Mouse (Mus musculus): ENCODE measurements around the gene Necab3. TPM values are rescaled to one million over a fixed set of nuclear protein-coding genes. Genes with fewer than 3 reads are reported as not detected.

The Necab3 gene
- total and polyA plus RNA-seq, 3 experiments, result 6.8 to 13.0 (median 11.6) TPM

DNA sequence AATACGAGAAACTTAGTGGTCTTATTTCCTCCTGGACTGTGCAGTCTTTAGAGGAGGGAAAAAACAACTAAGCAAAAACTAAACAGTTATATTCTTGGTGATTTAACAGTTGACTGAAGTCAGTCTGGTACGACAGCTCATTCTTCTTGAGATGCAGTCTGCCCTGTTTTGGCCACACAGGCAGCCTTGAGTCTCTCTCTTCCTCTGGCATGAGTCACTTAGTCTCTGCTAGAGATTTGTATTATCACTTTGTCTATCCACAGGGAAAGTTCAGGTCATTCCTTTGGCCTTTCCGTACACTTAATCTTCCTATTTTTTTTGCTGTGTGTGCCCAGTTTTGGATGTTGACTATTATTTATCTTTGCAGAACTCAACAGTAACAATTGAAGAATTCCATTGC is 48.5 kb downstream of the Necab3 start:
- Histone ChIP-seq H3K4me1 (ENCODE audit: insufficient read depth, low read depth, low read length) (peaks cover 17% of the 10 kb centered on the region), H3K4me3 (ENCODE audit: low read depth, low read length) (no peak overlapping the region), H3K27me3 (ENCODE audit: insufficient read depth, low read length) (no peaks in the 10 kb centered on the region), H3K9me3 (replicated peaks) (no peaks in the 10 kb centered on the region), H3K36me3 (replicated peaks) (peaks cover 66% of the 10 kb centered on the region)
- TF ChIP-seq GATA2 (IDR thresholded peaks at IDR 0.05; ENCODE audit: borderline replicate concordance, low read depth, low read length), result no peak
- no peak for TF ChIP-seq CTCF (IDR thresholded peaks at IDR 0.05; ENCODE audit: low read depth, low read length)
- no peak for TF ChIP-seq TAL1 (conservative IDR thresholded peaks at IDR 0.05; ENCODE audit: low read depth, low read length)
- DNase-seq (ENCODE audit: low spot score) (no peak), ATAC-seq (ENCODE audit: extremely low read depth, insufficient number of reproducible peaks, low FRiP score, poor library complexity, severe bottlenecking) (no peak)

- no peak overlapping the region for H3K4me3 ChIP-seq (ENCODE audit: low read depth, low read length)
- ATAC-seq (ENCODE audit: extremely low read depth, insufficient number of reproducible peaks, low FRiP score, poor library complexity, severe bottlenecking), result no peak
- DNase-seq (ENCODE audit: low spot score), result no peak
- H3K9me3 ChIP-seq (replicated peaks), result no peaks in the 10 kb centered on the region
- H3K4me1 ChIP-seq (ENCODE audit: insufficient read depth, low read depth, low read length), result peaks cover 17% of the 10 kb centered on the region
- no peaks in the 10 kb centered on the region for H3K27me3 ChIP-seq (ENCODE audit: insufficient read depth, low read length)
- TF ChIP-seq GATA1 (IDR thresholded peaks at IDR 0.05; ENCODE audit: borderline replicate concordance, low read length), result no peak
- TF ChIP-seq CTCF (IDR thresholded peaks at IDR 0.05; ENCODE audit: low read depth, low read length), result no peak
- no peak for TF ChIP-seq TAL1 (conservative IDR thresholded peaks at IDR 0.05; ENCODE audit: low read depth, low read length)
- TF ChIP-seq GATA2 (IDR thresholded peaks at IDR 0.05; ENCODE audit: borderline replicate concordance, low read depth, low read length), result no peak
- no peak for TF ChIP-seq POLR2AphosphoS5 (IDR thresholded peaks at IDR 0.05; ENCODE audit: insufficient replicate concordance, low read depth, low read length)
- H3K36me3 ChIP-seq (replicated peaks), result peaks cover 77% of the 10 kb centered on the region
Observed at GRCm38 (mm10) chr2:154508450-154508849, 50.2 kb downstream of the Necab3 start.

DNA sequence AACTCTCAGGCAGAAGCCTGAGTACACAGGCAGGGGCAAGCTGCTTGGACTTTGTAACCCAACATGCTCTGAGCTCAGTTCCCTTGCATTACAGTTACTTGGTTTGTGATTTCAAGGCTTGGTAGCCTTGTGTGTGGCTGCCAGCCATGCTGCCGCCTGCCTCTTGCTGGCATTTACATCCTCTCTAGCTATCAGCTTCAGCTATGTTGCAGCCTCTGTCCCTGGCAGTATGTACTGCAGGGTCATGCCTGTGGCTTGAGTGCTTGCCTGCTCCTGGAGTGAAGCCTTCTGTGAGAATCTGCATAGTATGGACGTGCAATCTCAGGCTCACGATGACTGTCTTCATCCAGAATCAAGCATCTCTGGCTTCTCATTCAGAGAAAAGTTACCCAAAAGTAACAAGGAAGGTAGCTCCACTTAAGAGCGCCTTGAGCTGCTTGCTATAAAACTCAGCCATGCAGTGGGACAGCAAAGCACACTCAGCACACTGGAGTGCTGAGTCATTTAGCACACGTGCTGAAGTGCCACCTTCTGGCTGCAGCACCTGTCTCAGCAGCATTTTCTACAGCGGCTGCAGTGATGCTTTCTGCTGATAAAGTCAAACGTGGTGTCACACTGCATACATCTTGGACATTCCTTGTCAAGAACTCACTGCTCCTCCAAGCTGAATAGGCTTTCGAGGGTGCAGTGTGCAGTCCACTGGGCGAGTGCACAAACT is 51.0 kb downstream of the Necab3 start:
- TF ChIP-seq TAL1 (conservative IDR thresholded peaks at IDR 0.05; ENCODE audit: low read depth, low read length), result 0 out of 2 replicates have a peak, but pooled peaks have one; percentile 28
- TF ChIP-seq GATA1 (IDR thresholded peaks at IDR 0.05; ENCODE audit: borderline replicate concordance, low read length), result no peak
- TF ChIP-seq GATA2 (IDR thresholded peaks at IDR 0.05; ENCODE audit: borderline replicate concordance, low read depth, low read length), result no peak
- TF ChIP-seq CTCF (IDR thresholded peaks at IDR 0.05; ENCODE audit: low read depth, low read length), result no peak
- Histone ChIP-seq H3K27me3 (ENCODE audit: insufficient read depth, low read length) (no peaks in the 10 kb centered on the region), H3K36me3 (replicated peaks) (peaks cover 80% of the 10 kb centered on the region), H3K4me1 (ENCODE audit: insufficient read depth, low read depth, low read length) (peaks cover 20% of the 10 kb centered on the region), H3K9me3 (replicated peaks) (no peaks in the 10 kb centered on the region), H3K4me3 (ENCODE audit: low read depth, low read length) (peak overlapping the region; percentile 28; the same call in 1 of the 2 replicates)
- ATAC-seq (ENCODE audit: extremely low read depth, insufficient number of reproducible peaks, low FRiP score, poor library complexity, severe bottlenecking) (peak; percentile 63), DNase-seq (ENCODE audit: low spot score) (peak; percentile 7)

DNA sequence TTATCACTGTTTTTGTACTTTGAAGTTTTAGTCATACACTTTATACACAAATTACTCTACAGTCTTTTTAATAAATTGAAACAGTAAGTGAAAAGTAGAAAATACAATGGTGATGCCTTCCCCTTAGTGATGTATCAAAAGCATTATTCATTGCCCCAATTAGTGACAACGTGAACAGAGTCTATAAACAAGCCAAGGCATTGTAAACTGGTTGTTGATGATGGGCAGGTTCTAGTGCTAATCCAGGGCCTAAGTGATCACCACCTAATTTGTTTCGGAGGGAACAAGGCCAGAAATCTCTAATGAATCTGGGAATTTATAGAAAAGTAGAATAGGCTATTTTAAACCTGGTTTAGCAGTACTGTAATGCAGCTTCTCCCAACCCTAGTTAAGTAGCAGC is 51.6 kb downstream of the Necab3 start:
- DNase-seq (ENCODE audit: low spot score) (no peak), ATAC-seq (ENCODE audit: extremely low read depth, insufficient number of reproducible peaks, low FRiP score, poor library complexity, severe bottlenecking) (no peak)
- TF ChIP-seq GATA2 (IDR thresholded peaks at IDR 0.05; ENCODE audit: borderline replicate concordance, low read depth, low read length), result no peak
- no peak for TF ChIP-seq POLR2AphosphoS5 (IDR thresholded peaks at IDR 0.05; ENCODE audit: insufficient replicate concordance, low read depth, low read length)
- Histone ChIP-seq H3K4me1 (ENCODE audit: insufficient read depth, low read depth, low read length) (peaks cover 20% of the 10 kb centered on the region), H3K27me3 (ENCODE audit: insufficient read depth, low read length) (no peaks in the 10 kb centered on the region), H3K4me3 (ENCODE audit: low read depth, low read length) (no peak overlapping the region), H3K36me3 (replicated peaks) (peaks cover 74% of the 10 kb centered on the region), H3K9me3 (replicated peaks) (no peaks in the 10 kb centered on the region)

DNA sequence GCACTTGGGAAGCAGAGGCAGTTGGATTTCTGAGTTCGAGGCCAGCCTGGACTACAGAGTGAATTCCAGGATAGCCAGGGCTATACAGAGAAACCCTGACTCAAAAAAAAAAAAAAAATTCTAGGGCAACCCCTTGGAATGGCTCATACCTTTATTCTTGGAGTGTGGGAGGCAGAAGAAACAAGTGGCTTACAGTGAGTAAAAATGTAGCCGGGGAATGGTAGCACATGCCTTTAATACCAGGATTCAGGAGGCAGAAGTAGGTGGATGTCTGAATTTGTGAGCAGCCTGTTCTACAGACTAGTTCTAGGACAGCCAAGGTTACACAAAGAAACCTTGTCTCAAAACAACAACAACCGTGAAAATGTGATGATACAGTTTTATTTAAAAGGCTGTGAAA is 57.9 kb downstream of the Necab3 start:
- H3K27me3 ChIP-seq (ENCODE audit: insufficient read depth, low read length), result no peaks in the 10 kb centered on the region
- no peak overlapping the region for H3K4me3 ChIP-seq (ENCODE audit: low read depth, low read length)
- peaks cover 43% of the 10 kb centered on the region for H3K36me3 ChIP-seq (replicated peaks)
- DNase-seq (ENCODE audit: low spot score) (no peak), ATAC-seq (ENCODE audit: extremely low read depth, insufficient number of reproducible peaks, low FRiP score, poor library complexity, severe bottlenecking) (no peak)
- peaks cover 36% of the 10 kb centered on the region for H3K4me1 ChIP-seq (ENCODE audit: insufficient read depth, low read depth, low read length)
- TF ChIP-seq GATA2 (IDR thresholded peaks at IDR 0.05; ENCODE audit: borderline replicate concordance, low read depth, low read length), result no peak
- TF ChIP-seq GATA1 (IDR thresholded peaks at IDR 0.05; ENCODE audit: borderline replicate concordance, low read length), result no peak
- TF ChIP-seq TAL1 (conservative IDR thresholded peaks at IDR 0.05; ENCODE audit: low read depth, low read length), result no peak
- TF ChIP-seq CTCF (IDR thresholded peaks at IDR 0.05; ENCODE audit: low read depth, low read length), result no peak
- TF ChIP-seq POLR2AphosphoS5 (IDR thresholded peaks at IDR 0.05; ENCODE audit: insufficient replicate concordance, low read depth, low read length), result no peak
- H3K9me3 ChIP-seq (replicated peaks), result no peaks in the 10 kb centered on the region

- DNase-seq (ENCODE audit: low spot score) (no peak), ATAC-seq (ENCODE audit: extremely low read depth, insufficient number of reproducible peaks, low FRiP score, poor library complexity, severe bottlenecking) (peak; percentile 15; the same call in 1 of the 2 replicates)
- peaks cover 44% of the 10 kb centered on the region for H3K4me1 ChIP-seq (ENCODE audit: insufficient read depth, low read depth, low read length)
- H3K9me3 ChIP-seq (replicated peaks), result no peaks in the 10 kb centered on the region
- H3K4me3 ChIP-seq (ENCODE audit: low read depth, low read length), result no peak overlapping the region; the same call in 1 of the 2 replicates
- no peak for TF ChIP-seq GATA1 (IDR thresholded peaks at IDR 0.05; ENCODE audit: borderline replicate concordance, low read length)
- no peak; the same call in 1 of the 2 replicates for TF ChIP-seq TAL1 (conservative IDR thresholded peaks at IDR 0.05; ENCODE audit: low read depth, low read length)
- TF ChIP-seq CTCF (IDR thresholded peaks at IDR 0.05; ENCODE audit: low read depth, low read length), result no peak
- TF ChIP-seq POLR2AphosphoS5 (IDR thresholded peaks at IDR 0.05; ENCODE audit: insufficient replicate concordance, low read depth, low read length), result no peak
- no peak for TF ChIP-seq GATA2 (IDR thresholded peaks at IDR 0.05; ENCODE audit: borderline replicate concordance, low read depth, low read length)
- H3K36me3 ChIP-seq (replicated peaks), result peaks cover 42% of the 10 kb centered on the region
- no peaks in the 10 kb centered on the region for H3K27me3 ChIP-seq (ENCODE audit: insufficient read depth, low read length)
Observed at GRCm38 (mm10) chr2:154499717-154500247, 58.9 kb downstream of the Necab3 start.
